Mouse (Mus musculus) hindbrain, embryonic 11.5 days (tissue): ENCODE data around the gene Abhd14a. TPM values are rescaled to one million over a fixed set of nuclear protein-coding genes. Genes with fewer than 3 reads are reported as not detected.

ENCODE experiments used
- ATAC-seq: fragments of 200-750 bp; cut with Nextera tagmentation; 2 replicates; pipeline ENCODE4 v1.8.0; 2017; ENCODE audit warnings: mild to moderate bottlenecking, moderate TSS enrichment, moderate library complexity; ENCODE audit not compliant: low FRiP score
- DNase-seq: peaks from one replicate; pipeline ENCODE4 v3.0.0-alpha.2; 2015; ENCODE audit warnings: low spot score
- H3K27ac ChIP-seq: fragments of 300-500 bp; sonication (generic); 2 replicates; pipeline ENCODE4 v1.5.1; 2014; ENCODE audit warnings: mild to moderate bottlenecking, low read depth, low read length
- H3K27me3 ChIP-seq: fragments of 300-500 bp; sonication (generic); 2 replicates; pipeline ENCODE4 v1.6.1; 2014; ENCODE audit warnings: mild to moderate bottlenecking, low read length, moderate library complexity, mixed read lengths; ENCODE audit not compliant: control insufficient read depth, insufficient read depth
- H3K36me3 ChIP-seq: fragments of 300-500 bp; sonication (generic); 2 replicates; pipeline ENCODE4 v1.6.1; 2014; ENCODE audit warnings: mild to moderate bottlenecking, low read length, moderate library complexity, mixed read lengths; ENCODE audit not compliant: control insufficient read depth, insufficient read depth
- H3K4me1 ChIP-seq: fragments of 300-500 bp; sonication (generic); replicated peaks from 2 replicates; pipeline ENCODE4 v1.6.1; 2014; ENCODE audit warnings: low read length, mixed read lengths; ENCODE audit not compliant: control insufficient read depth, insufficient read depth
- H3K4me2 ChIP-seq: fragments of 300-500 bp; sonication (generic); replicated peaks from 2 replicates; pipeline ENCODE4 v1.6.1; 2014; ENCODE audit warnings: mild to moderate bottlenecking, low read depth, low read length
- H3K4me3 ChIP-seq: fragments of 300-500 bp; sonication (generic); 2 replicates; pipeline ENCODE4 v1.5.1; 2014; ENCODE audit warnings: low read depth, low read length
- H3K9ac ChIP-seq: fragments of 300-500 bp; sonication (generic); 2 replicates; pipeline ENCODE4 v1.6.1; 2014; ENCODE audit warnings: low read depth, low read length
- H3K9me3 ChIP-seq: fragments of 300-500 bp; sonication (generic); 2 replicates; pipeline ENCODE4 v1.6.1; 2016; ENCODE audit warnings: low read length; ENCODE audit not compliant: control insufficient read depth
- WGBS: fragments of 180-500 bp; shearing (Covaris S2); extraction: QIAGEN DNeasy Blood & Tissue Kit; methylation state at CpG from one replicate; pipeline ENCODE4 v1.1.7; 2014; 5-methylcytosine and 5-hydroxymethylcytosine counted together
- polyA plus RNA-seq: library from polyadenylated mRNA; unstranded; fragments of >200 nt; fragmentation: Nextera tagmentation; extraction: Ambion mirVana; gene quantifications from 2 replicates; pipeline ENCODE4 v1.2.1, GENCODE M21; 2014

The Abhd14a gene
- polyA plus RNA-seq, 1 experiment from 2014 or later, result 31.2 TPM

GRCm38 (mm10) chr9:106393548-106393947 is 53.9 kb downstream of the Abhd14a start:
- Histone ChIP-seq H3K4me1 (no peaks in the 10 kb centered on the region), H3K4me2 (no peak overlapping the region), H3K27me3 (no peaks in the 10 kb centered on the region), H3K27ac (no peak overlapping the region), H3K36me3 (no peaks in the 10 kb centered on the region), H3K9ac (no peak overlapping the region), H3K9me3 (no peaks in the 10 kb centered on the region), H3K4me3 (no peak overlapping the region)
- no peak for DNase-seq
- WGBS, result 89% methylated on average over 8 of the region's 8 CpGs
- ATAC-seq, result no peak

GRCm38 (mm10) chr9:106392828-106393527 is 54.5 kb downstream of the Abhd14a start:
- 76% methylated on average over 11 of the region's 11 CpGs for WGBS
- no peak overlapping the region for H3K27ac ChIP-seq
- ATAC-seq, result no peak

More at GRCm38 (mm10) chr9:106392828-106393527, 54.5 kb downstream of the Abhd14a start:
- Histone ChIP-seq H3K9me3 (no peaks in the 10 kb centered on the region), H3K36me3 (no peaks in the 10 kb centered on the region), H3K4me2 (no peak overlapping the region), H3K9ac (no peak overlapping the region), H3K4me3 (no peak overlapping the region), H3K4me1 (no peaks in the 10 kb centered on the region), H3K27me3 (no peaks in the 10 kb centered on the region)
- no peak for DNase-seq

Other genes starting within 250 kb of the Abhd14a start
- gene Ppm1m, start 247.9 kb downstream of the Abhd14a start, polyA plus RNA-seq, result 21.7 TPM in 2 replicates
- 57.3 and 59.6 TPM in 2 replicates for gene Twf2, start 244.6 kb downstream of the Abhd14a start, polyA plus RNA-seq
- gene Tlr9, start 225.1 kb downstream of the Abhd14a start, polyA plus RNA-seq, result not detected in 2 replicates
- 83.8 and 84.7 TPM in 2 replicates for gene Alas1, start 199.0 kb downstream of the Abhd14a start, polyA plus RNA-seq
- 27.3 and 27.6 TPM in 2 replicates for gene Poc1a, start 166.6 kb downstream of the Abhd14a start, polyA plus RNA-seq
- gene Dusp7, start 79.0 kb downstream of the Abhd14a start, polyA plus RNA-seq, result 25.0 and 25.8 TPM in 2 replicates
- 882 and 903 TPM in 2 replicates for gene Rpl29, start 18.2 kb downstream of the Abhd14a start, polyA plus RNA-seq
- gene Acy1, start 9.4 kb downstream of the Abhd14a start, polyA plus RNA-seq, result 26.4 and 30.3 TPM in 2 replicates
- 4.2 and 6.0 TPM in 2 replicates for gene Abhd14b, start 219 bp downstream of the Abhd14a start, polyA plus RNA-seq
- gene Pcbp4, start 5.6 kb upstream of the Abhd14a start, polyA plus RNA-seq, result 222 and 249 TPM in 2 replicates
- gene Gpr62, start 18.3 kb upstream of the Abhd14a start, polyA plus RNA-seq, result 0.22 and 0.29 TPM in 2 replicates
- 41.3 and 42.2 TPM in 2 replicates for gene Rrp9, start 28.3 kb upstream of the Abhd14a start, polyA plus RNA-seq
- 0.54 and 1.4 TPM in 2 replicates for gene Parp3, start 29.3 kb upstream of the Abhd14a start, polyA plus RNA-seq
- not detected in 2 replicates for gene Iqcf1, start 52.3 kb upstream of the Abhd14a start, polyA plus RNA-seq
- not detected in 2 replicates for gene Iqcf5, start 66.9 kb upstream of the Abhd14a start, polyA plus RNA-seq
- gene Iqcf3, start 114.0 kb upstream of the Abhd14a start, polyA plus RNA-seq, result not detected in 2 replicates
- gene Iqcf4, start 123.3 kb upstream of the Abhd14a start, polyA plus RNA-seq, result not detected in 2 replicates
- gene Iqcf6, start 178.9 kb upstream of the Abhd14a start, polyA plus RNA-seq, result not detected in 2 replicates
- gene Grm2, start 208.4 kb upstream of the Abhd14a start, polyA plus RNA-seq, result 9.5 and 9.7 TPM in 2 replicates
- 28.1 and 30.0 TPM in 2 replicates for gene Tex264, start 238.2 kb upstream of the Abhd14a start, polyA plus RNA-seq